In genomic region chr4:102883142-102883541, GRCm38 (mm10) we compare ENCODE assay signal across 17 mouse cellular contexts.
"Had no signal": no experiment of that assay in that cellular context is flagged by ENCODE, and none has a peak within 500 bp of the region (broad histone marks: within the 10 kb centered on the region; RNA-seq: fewer than 3 reads in every experiment).

No protein-coding gene starts in this region.

- H3K4me3 ChIP-seq: lung, embryonic 15.5 days; megakaryocyte, embryonic 14.5 days; midbrain, embryonic 13.5 days; midbrain, embryonic 15.5 days; neural tube, embryonic 12.5 days; stomach, embryonic 15.5 days had no signal

- H3K27me3 ChIP-seq: lung, embryonic 15.5 days; megakaryocyte, embryonic 14.5 days; midbrain, embryonic 13.5 days; midbrain, embryonic 15.5 days; neural tube, embryonic 12.5 days; stomach, embryonic 15.5 days had no signal

- ATAC-seq: lung, postnatal 0 days; midbrain, embryonic 13.5 days; midbrain, embryonic 15.5 days had no signal

- H3K4me1 ChIP-seq: lung, embryonic 15.5 days; megakaryocyte, embryonic 14.5 days; midbrain, embryonic 13.5 days; midbrain, embryonic 15.5 days; neural tube, embryonic 12.5 days; stomach, embryonic 15.5 days had no signal

- H3K4me2 ChIP-seq: lung, embryonic 15.5 days; midbrain, embryonic 11.5 days; midbrain, embryonic 13.5 days; midbrain, embryonic 15.5 days; neural tube, embryonic 12.5 days; stomach, embryonic 15.5 days had no signal

- H3K9ac ChIP-seq: lung, embryonic 15.5 days; midbrain, embryonic 13.5 days; midbrain, embryonic 15.5 days; neural tube, embryonic 12.5 days; stomach, embryonic 15.5 days had no signal

- DNase-seq: lung, adult 2 months; lung, postnatal 14 days; lung, postnatal 36 days; right cerebral cortex, postnatal 14 days; thymus, adult 2 months; thymus, postnatal 25 days; thymus, postnatal 4 days had no signal

- H3K36me3 ChIP-seq: lung, embryonic 15.5 days; midbrain, embryonic 15.5 days; neural tube, embryonic 12.5 days; stomach, embryonic 15.5 days had no signal

- H3K27ac ChIP-seq: lung, embryonic 15.5 days; macrophage; midbrain, embryonic 13.5 days; midbrain, embryonic 15.5 days; neural tube, embryonic 12.5 days; stomach, embryonic 15.5 days; stomach, postnatal 0 days had no signal

- H3K9me3 ChIP-seq: lung, embryonic 15.5 days; midbrain, embryonic 13.5 days; midbrain, embryonic 15.5 days; neural tube, embryonic 12.5 days; stomach, embryonic 15.5 days had no signal
